Mouse (Mus musculus): Measurements from ENCODE around the gene Olfr681. TPM values are rescaled to one million over a fixed set of nuclear protein-coding genes. Genes with fewer than 3 reads are reported as not detected.
"Not testable (repeated sequence)": the region's sequence is repeated elsewhere in the genome, so short reads cannot be mapped to it uniquely, and the experiment has no call there.

The Olfr681 gene
- polyA plus RNA-seq (2012; rRNA removed) (not detected in 2 replicates), polyA plus RNA-seq (2014; fragmentation: Nextera tagmentation; extraction: Ambion mirVana) (not detected in 2 replicates)

DNA sequence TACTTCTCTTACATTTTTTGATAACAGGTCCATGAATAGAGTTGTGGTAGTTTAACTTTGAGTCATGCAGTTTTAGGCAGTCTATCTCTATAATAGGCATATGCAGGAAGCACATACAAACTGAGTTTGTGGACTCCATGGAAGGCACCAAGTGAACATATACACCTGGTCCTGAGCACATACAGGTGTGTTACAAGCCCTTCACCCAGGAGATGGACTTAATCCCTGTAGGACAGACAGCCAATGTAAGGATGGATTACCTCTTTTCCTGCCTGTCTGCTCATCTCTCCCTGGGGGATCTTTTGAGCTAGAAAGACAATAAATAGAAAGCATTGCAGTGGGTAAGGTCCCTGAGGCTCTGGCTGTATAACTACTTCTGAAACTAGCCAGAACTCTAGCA lies at the start of gene Olfr681:
TSS of gene Olfr681 (plus strand) at position 301 of the 400 bp plus-strand sequence.
- DNase-seq (ENCODE audit: low read depth in 3 of 3, low spot score in 3 of 3) (no peak), ATAC-seq (ENCODE audit: insufficient read depth) (no peak)
- no peak within 1 kb of the TSS for H3K4me3 ChIP-seq (ENCODE audit: insufficient read depth in 1 of 2, low read depth in 2 of 2, low read length in 2 of 2)
- H3K4me1 ChIP-seq (replicated peaks; ENCODE audit: control insufficient read depth in 2 of 2, insufficient read depth in 2 of 2, low read length in 1 of 2) = no peaks in the 10 kb centered on the region
- H3K9ac ChIP-seq (replicated peaks) = no peak within 1 kb of the TSS
- no peak within 1 kb of the TSS for H3K4me2 ChIP-seq (ENCODE audit: low read depth)
- no peak within 1 kb of the TSS for H3K27ac ChIP-seq
- H3K27me3 ChIP-seq (ENCODE audit: control insufficient read depth, insufficient read depth, low read length) = no peaks in the 10 kb centered on the region
- TF ChIP-seq CTCF (IDR thresholded peaks at IDR 0.05; ENCODE audit: low read depth) (no peak), EP300 (IDR thresholded peaks at IDR 0.05; ENCODE audit: low read depth) (no peak)
- H3K36me3 ChIP-seq (replicated peaks; ENCODE audit: control insufficient read depth, insufficient read depth, low read depth) = no peaks in the 10 kb centered on the region
- no peaks in the 10 kb centered on the region for H3K9me3 ChIP-seq (ENCODE audit: control insufficient read depth, low read length)

DNA sequence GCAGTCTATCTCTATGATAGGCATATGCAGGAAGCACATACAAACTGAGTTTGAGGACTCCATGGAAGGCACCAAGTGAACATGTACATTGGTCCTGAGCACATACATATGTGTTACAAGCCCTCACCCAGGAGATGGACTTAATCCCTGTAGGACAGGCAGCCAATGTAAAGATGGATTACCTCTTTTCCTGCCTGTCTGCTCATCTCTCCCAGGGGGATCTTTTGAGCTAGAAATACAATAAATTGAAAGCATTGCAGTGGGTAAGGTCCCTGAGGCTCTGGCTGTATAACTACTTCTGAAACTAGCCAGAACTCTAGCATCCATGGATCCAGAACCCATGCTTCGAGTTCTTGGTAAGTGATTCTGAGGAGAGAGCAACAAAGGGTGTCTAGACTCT lies 35.7 kb upstream of the Olfr681 start, which contains the start of gene Olfr679:
TSS of gene Olfr679 (plus strand) at position 301 of the 400 bp plus-strand sequence.
- 42% methylated on average over 1 of the region's 1 CpGs for WGBS (ENCODE audit: insufficient replicate concordance)
- Histone ChIP-seq H3K27me3 (ENCODE audit: control insufficient read depth, insufficient read depth, low read length) (no peaks in the 10 kb centered on the region), H3K9me3 (ENCODE audit: control insufficient read depth, low read length) (no peaks in the 10 kb centered on the region), H3K27ac (no peak within 1 kb of the TSS), H3K36me3 (replicated peaks; ENCODE audit: control insufficient read depth, insufficient read depth, low read depth) (no peaks in the 10 kb centered on the region), H3K9ac (replicated peaks) (no peak within 1 kb of the TSS), H3K4me1 (replicated peaks; ENCODE audit: control insufficient read depth in 2 of 2, insufficient read depth in 2 of 2, low read length in 1 of 2) (no peaks in the 10 kb centered on the region), H3K4me2 (ENCODE audit: low read depth) (no peak within 1 kb of the TSS), H3K4me3 (ENCODE audit: insufficient read depth in 1 of 2, low read depth in 2 of 2, low read length in 2 of 2) (no peak within 1 kb of the TSS)
- no peak for ATAC-seq (ENCODE audit: insufficient read depth)
- DNase-seq (ENCODE audit: low read depth in 3 of 3, low spot score in 3 of 3) = no peak
- no peak for TF ChIP-seq EP300 (IDR thresholded peaks at IDR 0.05; ENCODE audit: low read depth)
- TF ChIP-seq CTCF (IDR thresholded peaks at IDR 0.05; ENCODE audit: low read depth) = no peak

DNA sequence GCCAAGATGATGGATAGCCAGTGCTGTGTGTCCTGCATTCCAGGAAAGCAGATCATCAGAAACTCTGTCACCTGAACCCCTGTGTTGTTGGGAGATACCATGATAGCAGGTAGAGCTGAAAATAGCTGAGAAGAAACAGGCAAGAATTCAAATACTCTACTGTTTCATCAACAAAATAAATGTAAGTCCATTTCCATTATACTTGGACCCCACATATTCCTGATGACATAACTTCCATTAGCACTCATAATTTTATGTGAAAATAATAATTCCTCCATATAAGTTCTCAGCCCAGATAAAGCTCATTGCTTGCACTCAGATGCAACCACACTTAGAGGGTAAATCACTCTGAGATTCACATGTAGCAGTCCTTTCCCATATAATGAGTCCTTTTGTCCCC lies 23.9 kb upstream of the Olfr681 start, which contains the start of gene Olfr680-ps1:
TSS of gene Olfr680-ps1 (minus strand) at position 101 of the 400 bp plus-strand sequence.
- H3K27me3 ChIP-seq (ENCODE audit: control insufficient read depth, insufficient read depth, low read length); H3K9me3 ChIP-seq (ENCODE audit: control insufficient read depth, low read length); H3K9ac ChIP-seq (replicated peaks); H3K4me3 ChIP-seq (ENCODE audit: insufficient read depth in 1 of 2, low read depth in 2 of 2, low read length in 2 of 2); H3K27ac ChIP-seq; H3K4me1 ChIP-seq (replicated peaks; ENCODE audit: control insufficient read depth in 2 of 2, insufficient read depth in 2 of 2, low read length in 1 of 2); H3K36me3 ChIP-seq (replicated peaks; ENCODE audit: control insufficient read depth, insufficient read depth, low read depth); DNase-seq (ENCODE audit: low read depth in 3 of 3, low spot score in 3 of 3); H3K4me2 ChIP-seq (ENCODE audit: low read depth); ATAC-seq (ENCODE audit: insufficient read depth): not testable (repeated sequence)

DNA sequence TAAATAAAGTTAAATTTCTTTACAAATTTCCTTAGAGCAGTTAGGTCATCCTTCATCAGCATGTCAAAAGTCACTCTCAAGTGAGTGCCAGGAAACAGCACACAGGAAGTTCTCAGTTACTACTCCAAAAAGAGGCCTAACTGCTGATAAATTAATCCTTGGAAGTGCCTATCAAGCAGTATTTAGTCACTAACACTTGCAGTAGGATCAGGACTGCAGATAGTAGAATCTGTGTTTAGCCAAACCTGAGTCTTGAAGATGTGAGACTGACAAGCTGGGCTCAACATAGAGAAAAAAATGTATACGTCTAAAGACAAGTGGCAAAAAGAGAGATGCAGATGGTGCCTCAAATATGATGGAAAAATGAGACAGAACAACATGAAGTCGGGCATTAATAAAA lies 24.6 kb downstream of the Olfr681 start:
- no peak overlapping the region for H3K4me3 ChIP-seq (ENCODE audit: insufficient read depth in 1 of 2, low read depth in 2 of 2, low read length in 2 of 2)
- ATAC-seq (ENCODE audit: insufficient read depth) (no peak), DNase-seq (ENCODE audit: low read depth in 3 of 3, low spot score in 3 of 3) (no peak)
- H3K4me1 ChIP-seq (replicated peaks; ENCODE audit: control insufficient read depth in 2 of 2, insufficient read depth in 2 of 2, low read length in 1 of 2) = no peaks in the 10 kb centered on the region
- no peak for TF ChIP-seq CTCF (IDR thresholded peaks at IDR 0.05; ENCODE audit: low read depth)
- no peak for TF ChIP-seq EP300 (IDR thresholded peaks at IDR 0.05; ENCODE audit: low read depth)
- H3K4me2 ChIP-seq (ENCODE audit: low read depth) = no peak overlapping the region
- no peak overlapping the region for H3K27ac ChIP-seq
- H3K9ac ChIP-seq (replicated peaks) = no peak overlapping the region
- H3K27me3 ChIP-seq (ENCODE audit: control insufficient read depth, insufficient read depth, low read length) = no peaks in the 10 kb centered on the region
- H3K36me3 ChIP-seq (replicated peaks; ENCODE audit: control insufficient read depth, insufficient read depth, low read depth) = no peaks in the 10 kb centered on the region
- 49% methylated on average over 2 of the region's 2 CpGs for WGBS (ENCODE audit: insufficient replicate concordance)
- H3K9me3 ChIP-seq (ENCODE audit: control insufficient read depth, low read length) = no peaks in the 10 kb centered on the region

DNA sequence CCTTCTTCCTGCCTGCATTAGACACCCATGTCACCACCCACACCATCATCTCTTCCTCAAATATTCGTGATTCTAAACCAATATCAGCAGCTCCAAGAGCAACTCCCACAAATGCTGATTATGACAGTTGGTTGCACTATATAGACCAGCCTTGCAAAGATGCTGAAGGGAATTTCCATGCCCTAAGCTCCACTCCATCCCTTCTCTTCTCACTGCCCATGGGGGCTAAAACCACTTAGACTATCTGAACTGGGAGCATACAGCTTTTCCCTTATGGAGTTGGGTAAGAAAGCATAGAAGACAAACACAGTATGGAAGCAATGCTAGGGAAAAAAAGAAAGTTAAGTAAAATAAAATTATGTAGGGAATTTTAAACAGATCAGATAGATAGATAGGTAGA lies 30.3 kb downstream of the Olfr681 start, which contains the start of gene Olfr683:
TSS of gene Olfr683 (minus strand) at position 101 of the 400 bp plus-strand sequence.
- no peaks in the 10 kb centered on the region for H3K4me1 ChIP-seq (replicated peaks; ENCODE audit: control insufficient read depth in 2 of 2, insufficient read depth in 2 of 2, low read length in 1 of 2)
- TF ChIP-seq EP300 (IDR thresholded peaks at IDR 0.05; ENCODE audit: low read depth) (no peak), CTCF (IDR thresholded peaks at IDR 0.05; ENCODE audit: low read depth) (no peak)
- H3K4me2 ChIP-seq (ENCODE audit: low read depth) = no peak within 1 kb of the TSS
- WGBS (ENCODE audit: insufficient replicate concordance) = 40% methylated on average over 1 of the region's 1 CpGs
- no peaks in the 10 kb centered on the region for H3K27me3 ChIP-seq (ENCODE audit: control insufficient read depth, insufficient read depth, low read length)
- H3K9me3 ChIP-seq (ENCODE audit: control insufficient read depth, low read length) = no peaks in the 10 kb centered on the region
- no peaks in the 10 kb centered on the region for H3K36me3 ChIP-seq (replicated peaks; ENCODE audit: control insufficient read depth, insufficient read depth, low read depth)
- H3K4me3 ChIP-seq (ENCODE audit: insufficient read depth in 1 of 2, low read depth in 2 of 2, low read length in 2 of 2) = no peak within 1 kb of the TSS
- H3K9ac ChIP-seq (replicated peaks) = no peak within 1 kb of the TSS
- DNase-seq (ENCODE audit: low read depth in 3 of 3, low spot score in 3 of 3) (no peak), ATAC-seq (ENCODE audit: insufficient read depth) (no peak)
- no peak within 1 kb of the TSS for H3K27ac ChIP-seq

All from liver, embryonic 14.5 days (tissue).